Mouse (Mus musculus): Measurements from ENCODE around the gene Mxi1. TPM values are rescaled to one million over a fixed set of nuclear protein-coding genes. Genes with fewer than 3 reads are reported as not detected.

The Mxi1 gene
- total RNA-seq, 2 experiments from 2014 or later, result 31.0 to 31.7 TPM

DNA sequence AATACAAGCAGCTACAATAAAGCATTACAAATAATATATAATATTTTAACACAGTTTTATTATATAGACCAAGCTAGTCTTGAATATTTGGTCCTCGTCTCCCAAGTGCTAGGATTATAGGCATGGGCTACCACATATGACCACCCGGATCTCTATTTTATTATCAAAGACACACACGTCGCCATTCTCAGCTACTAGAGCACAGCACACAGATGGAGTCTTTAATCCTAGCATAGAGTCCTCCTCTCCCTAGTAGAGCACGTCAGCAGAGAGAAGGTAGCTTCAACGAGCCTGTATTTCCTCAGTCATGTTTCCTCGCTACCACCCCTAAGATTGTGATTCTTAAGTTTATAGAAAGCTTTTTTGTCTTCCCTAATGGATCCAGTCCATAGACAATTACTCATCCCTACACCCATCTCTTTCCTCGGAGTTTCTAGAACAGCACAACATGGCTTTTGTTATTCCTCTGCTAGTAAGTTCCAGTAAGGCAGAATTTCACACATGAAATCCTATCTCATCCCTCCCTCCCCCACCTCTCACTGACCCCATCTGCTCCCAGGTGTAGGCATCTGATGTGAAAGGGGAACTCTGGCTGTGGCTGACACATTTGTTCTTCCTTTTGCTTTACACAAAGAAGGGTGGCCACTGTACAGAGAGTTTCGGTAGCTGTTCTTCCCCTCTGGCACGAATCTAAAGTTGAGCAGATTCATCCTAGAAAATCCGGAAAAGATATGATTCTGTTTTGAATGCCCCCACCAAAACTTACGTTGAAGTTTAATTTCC, 87.3 kb downstream of the Mxi1 start:
- DNase-seq, result no peak

DNA sequence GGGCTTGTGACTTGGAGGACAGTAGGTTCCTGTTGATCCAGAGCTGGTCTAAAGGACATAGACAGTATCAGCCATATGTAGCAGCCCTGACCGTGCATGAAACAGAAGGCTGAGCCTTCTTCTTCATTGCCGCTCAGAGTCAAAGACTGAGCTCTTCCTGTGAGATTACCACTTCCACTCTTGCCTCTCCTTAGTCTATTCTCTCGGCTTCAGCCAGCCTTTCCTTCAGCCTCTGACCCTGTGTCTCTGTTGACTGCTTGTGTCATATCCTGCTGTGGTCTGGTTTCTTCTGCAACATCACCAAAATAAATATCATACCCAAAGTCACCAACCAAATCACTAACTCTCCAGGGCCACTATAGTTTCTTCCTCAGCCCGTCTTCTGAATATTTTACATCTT, 88.9 kb downstream of the Mxi1 start:
- DNase-seq, result no peak

DNA sequence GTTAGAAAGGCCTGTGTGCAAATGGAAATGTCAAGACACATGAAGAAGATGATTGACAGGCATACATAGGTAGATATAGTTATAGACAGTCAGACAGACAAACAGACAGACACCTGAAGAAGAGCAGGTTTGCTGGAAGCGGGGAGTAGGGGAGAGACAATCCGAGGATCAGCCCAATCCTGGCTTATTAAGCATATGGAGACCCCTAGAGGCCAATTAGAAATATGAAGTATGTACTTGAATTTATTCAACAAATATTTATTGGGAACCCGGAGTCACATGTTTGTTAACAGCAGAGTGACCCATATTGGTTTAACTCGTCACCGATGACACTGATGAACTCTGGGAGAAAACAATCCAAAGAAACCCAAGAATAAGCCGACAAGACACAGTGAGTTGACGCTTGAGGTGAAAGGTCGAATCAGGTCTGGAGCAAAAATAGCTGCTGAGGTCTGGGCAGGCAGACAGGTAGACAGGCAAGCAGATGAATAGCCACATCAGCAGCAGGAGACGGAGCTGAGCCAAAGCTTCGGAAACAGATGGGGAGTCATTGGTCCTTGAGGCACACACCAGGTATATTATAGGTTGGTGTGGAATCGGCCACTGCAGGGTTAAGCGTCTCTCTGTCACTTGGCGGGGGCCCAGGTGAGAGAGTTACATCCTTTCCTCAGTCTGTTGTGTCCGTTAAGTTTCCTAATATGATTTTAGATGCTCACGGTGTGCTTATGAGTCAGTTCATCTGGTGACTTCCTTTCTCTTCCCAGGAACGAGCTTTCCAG, 90.2 kb downstream of the Mxi1 start:
- DNase-seq, result no peak

DNA sequence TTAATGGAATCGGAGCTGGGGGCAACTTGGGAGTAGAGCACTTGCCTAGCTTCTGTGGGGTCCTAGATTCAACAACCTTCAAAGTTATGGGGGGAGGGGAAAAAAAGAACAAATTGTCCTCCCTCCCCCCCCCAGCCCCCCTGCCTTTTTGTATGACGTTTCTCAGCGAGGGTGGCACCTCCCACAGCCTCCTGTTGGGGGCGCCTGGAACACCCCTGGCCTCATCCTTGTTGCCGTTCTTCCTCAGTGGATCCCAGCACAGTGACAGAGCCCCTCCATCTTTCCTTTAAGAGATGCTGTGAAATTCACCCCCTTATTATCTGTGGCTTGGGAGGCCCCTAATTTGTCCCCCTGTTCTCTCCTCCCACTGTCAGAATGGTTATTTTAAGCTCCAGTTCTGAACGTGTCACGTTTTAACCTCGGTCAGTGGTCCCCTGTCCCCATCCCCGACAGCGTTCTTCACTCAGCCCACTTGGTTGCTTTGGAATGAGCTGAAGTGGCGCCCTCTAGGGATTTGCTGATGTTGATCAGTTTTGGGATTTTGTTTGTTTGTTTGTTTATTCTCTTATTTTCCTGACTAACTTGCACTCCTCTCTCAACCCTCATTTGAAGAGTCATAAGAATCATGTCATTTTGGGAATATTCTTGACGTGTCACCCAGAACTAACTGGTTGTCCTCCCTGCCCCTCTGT, 92.6 kb downstream of the Mxi1 start:
- DNase-seq, result no peak

DNA sequence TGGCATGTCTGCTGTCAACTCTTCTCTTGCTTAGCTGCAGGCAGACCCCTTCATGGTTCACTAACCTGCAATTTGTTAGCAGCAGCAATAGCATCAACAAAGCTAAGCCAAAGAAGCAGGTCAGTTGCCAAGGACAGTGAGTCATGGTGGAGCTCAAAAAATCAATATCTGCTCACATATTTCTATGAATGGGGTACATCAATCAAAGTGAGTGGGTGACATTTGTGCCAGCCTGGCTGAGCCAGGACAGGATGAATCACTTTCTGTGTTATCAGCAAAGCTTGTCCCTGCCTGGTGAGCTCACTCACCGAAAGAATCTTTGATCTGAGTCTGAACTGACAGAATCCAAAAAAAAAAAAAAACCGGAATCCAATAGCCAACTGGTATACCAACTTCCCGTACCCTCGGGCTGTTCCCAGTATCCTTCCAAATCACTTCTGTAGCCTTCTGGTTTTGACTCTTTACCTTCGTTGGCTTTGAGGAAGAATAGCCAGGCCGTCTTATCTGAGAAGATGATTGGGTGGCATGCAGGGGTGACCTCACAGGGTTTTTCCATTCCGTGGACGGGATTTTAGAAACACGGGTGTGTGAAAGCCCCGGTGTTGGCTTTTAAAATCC, 94.0 kb downstream of the Mxi1 start:
- peak; percentile 73 for DNase-seq

DNA sequence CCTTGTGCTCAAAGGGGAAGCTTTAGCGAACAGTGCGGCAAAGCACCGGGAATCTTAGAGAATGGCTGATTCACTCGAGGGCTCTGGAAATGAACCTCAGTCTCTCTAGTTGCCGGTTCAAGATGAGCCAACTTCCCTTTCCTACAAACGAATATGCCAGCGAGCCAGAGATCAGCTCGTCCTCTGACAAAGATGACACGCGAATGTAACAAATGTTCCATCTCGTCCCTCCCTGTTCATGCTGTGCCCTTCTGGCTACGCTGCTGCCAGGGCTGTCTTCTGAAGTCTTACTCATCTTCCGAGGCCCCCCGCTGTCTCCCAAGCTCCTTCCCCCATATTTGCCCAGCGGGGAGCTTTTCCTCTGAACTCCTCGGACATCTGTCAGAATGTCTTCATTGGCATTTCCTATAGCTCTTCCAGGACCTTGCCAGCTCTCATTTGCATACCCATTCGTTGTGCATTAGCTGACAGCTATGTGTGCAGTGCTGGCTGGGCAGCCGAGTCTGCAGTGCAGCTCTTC, 94.6 kb downstream of the Mxi1 start:
- peak; percentile 41 for DNase-seq

DNA sequence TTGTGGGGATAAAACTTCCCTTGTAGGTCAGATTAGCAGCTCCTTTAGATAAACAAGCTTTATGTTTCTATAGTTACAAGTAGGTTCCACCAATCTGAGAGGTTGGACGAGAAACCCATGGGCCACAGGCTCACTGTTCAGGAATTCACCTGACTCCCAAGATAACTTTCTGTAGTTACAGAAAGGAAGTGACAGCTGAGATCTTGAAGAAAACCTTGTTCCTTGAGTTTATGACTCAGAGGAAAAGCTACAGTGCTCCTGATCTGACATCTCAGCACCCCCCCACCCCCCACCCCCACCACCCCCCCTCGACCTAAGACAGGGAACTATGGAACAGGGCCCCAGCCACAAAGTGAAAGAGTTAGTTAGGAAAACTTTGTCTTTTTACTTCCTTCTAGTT, 95.5 kb downstream of the Mxi1 start:
- DNase-seq, result no peak

DNA sequence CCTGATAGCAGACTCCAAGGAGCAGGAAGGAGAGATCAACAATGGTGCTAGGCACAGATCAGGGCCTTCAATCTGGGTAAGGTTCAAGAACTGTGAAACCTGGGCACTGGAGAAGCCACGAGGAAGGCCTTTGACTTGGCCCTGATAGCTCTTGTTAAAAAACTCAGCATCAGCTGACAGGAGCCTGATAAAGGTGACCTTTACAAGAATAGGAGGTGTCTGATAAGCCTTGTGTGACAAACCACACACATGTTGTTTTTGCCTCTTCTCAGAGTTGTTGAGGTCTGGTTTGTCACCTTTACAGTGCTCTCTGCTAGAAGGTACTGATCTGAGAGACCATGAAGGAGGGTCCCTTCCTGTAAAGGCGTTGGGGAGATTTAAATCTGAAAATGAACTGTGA, 97.0 kb downstream of the Mxi1 start:
- DNase-seq, result no peak

DNA sequence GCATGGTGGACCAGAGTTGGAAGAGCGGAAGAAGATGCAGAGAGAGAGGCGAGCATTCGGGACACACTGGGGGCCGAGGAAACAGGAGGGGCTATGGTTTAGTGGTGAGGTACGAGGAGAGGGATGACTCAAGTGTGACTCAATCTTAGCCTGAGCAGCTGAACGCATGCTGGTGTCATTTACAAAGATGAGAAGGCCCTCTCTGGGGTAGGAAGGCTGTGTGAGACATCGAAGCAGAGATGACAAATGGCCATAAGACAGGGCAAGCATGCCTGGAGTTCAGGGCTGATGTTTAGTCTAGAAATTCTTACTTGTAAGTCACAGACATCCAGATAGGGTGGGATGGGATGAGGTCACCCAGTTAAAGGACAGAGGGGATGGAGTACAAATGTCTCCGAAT, 98.1 kb downstream of the Mxi1 start:
- peak; percentile 36 for DNase-seq

DNA sequence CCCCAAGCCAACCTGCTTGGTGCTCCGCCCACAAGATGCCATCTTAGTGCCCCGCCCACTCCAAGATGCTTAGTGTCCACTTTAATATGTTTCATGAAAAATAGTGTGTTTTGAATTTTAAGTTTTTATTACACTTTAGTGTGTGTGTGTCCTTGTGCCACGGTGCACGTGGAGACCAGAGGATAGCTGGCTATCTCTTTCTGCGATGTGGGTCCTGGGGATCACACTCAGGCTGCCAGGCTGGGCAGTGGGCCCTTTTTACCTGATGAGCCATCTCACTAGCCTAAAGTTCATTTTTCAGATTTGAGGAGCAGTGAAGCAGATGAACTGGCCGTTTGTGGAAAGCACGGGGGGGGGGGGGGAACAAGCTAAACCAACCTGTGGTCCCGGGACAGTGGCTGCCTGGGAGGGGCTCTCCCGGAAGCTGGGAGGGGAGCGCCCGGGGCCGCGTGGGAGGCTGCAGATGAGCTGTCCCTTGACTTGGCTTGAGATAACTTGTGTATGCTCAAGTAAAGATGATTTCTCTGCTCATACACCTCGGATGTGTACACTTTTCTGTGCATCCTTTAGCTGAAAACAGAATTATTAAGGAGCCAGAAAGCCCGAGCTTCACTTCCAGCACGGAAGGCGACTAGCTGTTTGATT, 99.5 kb downstream of the Mxi1 start:
- no peak for DNase-seq

DNA sequence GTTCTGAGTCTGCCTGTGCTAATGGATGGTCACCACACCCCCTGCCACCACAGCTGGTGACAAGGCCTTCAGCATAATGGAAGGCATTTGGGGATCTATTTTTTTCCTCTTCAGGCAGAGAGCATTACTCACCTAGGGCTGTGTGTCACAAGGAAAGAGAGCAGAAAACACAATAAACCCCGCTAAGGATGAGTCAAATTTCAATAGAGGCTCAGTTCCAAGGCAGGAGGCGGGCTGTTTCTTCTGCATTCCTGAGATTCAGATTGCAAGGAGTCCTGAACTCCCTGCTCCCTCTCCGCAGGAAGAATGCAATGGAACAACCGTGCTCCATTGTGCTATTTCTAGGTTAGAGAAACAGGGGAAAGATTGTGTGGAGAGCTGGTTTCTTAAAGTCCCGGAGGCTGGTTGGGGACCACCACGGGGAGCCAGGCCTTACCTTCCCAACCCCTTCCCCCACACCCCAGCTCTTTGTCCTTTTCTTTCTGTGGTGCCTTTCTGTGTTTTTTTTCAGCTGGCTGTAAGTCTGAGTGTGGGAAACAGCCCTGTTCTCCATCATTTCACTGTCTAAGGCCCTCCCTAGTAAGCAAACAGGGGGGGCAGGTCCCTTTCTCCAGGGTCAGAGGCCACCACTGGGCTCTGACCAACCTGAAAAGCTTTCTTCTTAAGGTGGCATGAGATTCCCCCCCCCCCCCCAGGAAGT, 102.0 kb downstream of the Mxi1 start:
- DNase-seq, result no peak

DNA sequence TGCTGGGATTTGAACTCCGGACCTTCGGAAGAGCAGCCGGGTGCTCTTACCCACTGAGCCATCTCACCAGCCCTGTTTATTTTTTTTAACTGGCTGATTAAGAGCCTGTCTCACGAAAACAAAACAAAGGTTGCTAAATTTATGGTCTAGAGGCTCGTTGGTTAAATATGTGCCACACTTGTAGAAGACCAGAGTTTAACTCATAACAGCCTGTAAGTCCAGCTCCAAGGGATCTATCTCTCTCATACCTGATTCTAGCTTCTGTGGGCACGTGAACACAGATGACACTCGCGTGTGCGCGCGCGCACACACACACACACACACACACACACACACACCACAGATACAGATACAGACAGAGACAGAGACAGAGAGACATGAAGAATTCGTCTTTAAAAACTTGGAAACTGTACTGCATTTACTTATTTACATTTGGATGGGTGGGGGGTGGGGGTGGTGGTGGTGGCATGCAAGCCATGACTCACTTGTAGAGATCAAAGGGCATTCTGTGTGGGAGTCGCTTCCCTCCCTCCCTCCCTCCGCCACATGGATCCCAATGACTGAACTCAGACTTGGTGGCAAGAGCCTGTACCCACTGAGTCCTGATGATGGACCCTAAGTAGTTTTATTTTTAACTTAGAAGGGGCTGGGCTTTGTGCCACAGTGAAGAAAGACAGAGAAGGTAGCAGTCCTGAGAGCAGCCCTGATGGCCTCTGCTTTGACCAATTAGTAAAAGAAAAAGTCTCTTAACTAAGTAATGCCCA, 103.5 kb downstream of the Mxi1 start:
- no peak for DNase-seq

DNA sequence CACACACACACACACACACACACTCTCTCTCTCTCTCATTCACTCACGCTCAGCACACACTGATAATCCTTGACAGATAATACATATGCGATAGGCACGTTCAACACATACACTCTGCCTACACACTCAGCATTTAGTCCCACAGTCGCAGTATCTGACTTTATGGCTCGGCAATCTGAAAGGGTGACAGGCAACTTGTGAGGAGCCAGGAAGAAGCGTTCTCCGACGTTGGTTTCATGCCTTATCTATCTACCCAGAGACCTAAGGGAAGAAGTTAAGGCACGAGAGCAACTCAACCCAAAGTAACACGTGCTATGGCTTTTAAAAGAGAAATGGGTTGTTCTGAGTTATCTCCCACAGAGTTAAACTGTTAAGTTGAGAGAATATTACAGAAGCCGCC, 104.3 kb downstream of the Mxi1 start:
- DNase-seq, result no peak

DNA sequence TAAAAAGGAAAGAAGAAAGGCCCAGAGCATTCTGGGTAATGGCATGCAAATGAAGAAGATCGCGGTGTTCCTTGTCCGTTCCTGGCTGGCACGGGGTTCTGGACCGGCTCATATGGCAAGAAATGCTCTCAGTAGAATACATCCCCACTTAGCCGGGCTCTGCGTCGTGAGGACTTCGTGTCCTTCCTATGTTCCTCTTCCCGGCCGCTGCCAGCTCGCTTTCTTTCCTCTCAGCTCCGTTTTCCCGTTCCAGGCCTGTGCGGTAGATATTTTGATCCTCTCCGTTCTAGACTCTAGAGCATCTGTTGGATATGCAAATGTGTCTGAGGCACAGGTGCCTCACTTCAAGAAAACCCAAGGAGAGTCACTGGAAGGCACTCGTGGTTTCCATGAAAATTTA, 104.9 kb downstream of the Mxi1 start:
- DNase-seq, result no peak

DNA sequence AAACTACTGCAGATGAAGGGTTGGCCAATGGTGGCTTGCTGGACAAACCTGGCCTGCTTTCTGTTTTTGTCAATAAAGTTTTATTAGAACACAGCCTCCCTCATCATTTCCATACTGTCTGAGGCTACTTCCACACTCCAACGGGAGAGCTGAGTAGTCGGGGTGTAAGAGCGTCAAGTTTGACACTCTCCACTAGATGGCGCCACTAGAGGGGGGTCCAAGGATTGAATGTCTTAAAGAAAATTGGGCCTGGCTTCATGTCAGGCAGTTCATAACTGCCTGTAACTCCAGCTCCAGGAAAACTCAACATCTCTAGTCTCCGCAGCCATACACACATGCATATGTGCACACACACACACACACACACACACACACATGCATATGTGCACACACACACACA, 109.5 kb downstream of the Mxi1 start:
- peak; percentile 80 for DNase-seq

DNA sequence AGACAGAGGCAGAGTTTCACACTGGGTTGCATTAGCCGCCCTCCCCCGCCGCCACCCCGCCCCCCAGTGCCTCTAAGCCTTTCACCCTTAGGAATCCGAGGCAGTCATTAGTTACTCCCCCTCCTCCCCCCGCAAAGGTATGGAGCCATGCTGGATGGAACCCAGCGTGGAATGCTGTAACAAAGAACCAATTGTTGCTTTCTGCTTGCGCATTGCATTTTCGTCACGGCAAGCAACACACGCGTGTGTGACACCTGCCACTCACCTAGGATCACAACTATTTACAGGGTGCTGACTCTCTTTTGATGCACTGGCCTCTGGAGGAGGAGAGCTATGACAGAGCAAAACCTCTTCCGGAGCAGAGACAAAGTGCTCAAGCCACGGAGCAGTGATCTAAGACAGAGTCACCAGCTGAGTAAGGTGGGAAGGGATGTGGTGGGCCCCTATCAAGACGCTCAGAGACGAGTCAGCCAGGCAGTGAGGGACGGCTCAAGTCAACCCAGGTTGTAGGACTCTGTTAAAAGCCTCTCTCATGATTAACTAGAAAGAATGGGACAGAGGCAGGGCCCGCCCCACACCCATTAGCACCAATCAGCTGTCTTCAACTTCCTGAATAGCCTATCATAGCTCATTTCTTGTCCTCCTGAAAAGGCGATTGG, 110.7 kb downstream of the Mxi1 start:
- DNase-seq, result peak; percentile 83

DNA sequence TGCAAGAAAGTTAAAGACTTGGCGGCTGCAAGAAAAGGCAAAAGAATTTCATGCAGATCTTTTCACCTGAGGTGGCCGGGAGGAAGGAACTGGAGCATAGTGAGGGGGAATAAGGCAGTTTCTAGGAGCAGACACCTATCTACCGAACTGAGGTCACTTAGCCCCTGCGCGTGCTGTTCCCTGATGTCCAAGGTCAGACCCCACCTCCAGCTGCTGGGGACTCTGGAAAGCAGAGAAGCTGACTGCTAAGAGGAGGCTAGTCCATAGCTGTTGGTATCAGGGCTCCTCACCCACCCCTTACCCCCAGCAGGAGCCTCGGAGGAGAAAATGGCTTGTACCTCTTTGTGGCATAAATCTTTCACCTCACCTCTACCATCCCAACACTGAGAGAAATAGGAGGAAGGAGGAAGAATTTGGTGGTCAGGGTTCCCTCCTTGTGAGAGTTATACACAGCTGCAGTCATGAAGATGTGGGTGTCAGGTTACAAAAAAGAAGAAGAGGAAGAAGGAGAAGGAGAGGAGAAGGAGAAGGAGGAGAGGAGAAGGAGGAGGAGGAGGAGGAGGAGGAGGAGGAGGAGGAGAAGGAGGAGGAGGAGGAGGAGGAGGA, 111.4 kb downstream of the Mxi1 start:
- no peak for DNase-seq

DNA sequence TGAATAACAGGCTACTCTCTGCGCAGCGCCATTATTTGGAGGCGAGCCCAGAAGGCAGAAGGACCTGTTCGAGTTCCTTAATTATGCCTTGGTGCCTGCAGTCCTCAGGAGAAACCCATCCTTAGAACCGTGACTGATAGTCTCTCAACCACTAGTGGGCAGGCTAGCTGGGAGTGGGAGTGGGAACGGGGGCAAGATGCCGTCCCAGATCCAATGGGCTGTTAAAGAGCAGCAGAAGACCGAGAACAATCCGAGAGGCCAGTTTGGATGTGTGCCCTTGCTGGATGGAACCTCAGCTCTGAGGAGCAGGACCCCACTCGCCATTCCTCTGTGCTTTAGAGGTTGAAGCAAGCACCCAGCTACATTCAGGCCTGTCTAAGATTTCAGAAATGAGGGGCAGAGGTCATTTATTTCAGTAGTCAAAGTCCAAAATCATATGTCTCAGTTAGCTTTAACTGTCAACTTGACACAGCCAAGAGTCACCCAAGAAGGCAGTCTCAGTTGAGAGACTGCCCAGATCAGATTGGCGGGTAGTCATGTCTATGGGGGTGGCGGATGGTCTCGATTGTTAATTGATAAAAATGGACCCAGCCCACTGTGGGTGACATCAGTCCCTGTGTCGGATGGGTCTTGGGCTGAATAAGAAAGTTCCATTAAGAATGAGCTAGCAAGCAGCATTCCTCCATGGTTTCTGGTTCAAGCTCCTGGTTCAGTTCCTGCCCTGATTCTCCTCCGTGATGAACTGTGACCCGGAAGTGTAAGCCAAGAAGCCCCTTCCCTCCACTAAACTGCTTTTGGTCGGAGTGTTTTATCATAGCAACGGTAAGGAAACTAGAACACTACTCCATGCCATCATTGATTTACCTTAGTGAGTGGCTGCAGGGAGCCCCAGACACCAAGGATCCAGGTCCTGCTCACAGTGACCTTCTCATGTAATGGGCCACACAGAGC, 112.3 kb downstream of the Mxi1 start:
- DNase-seq, result no peak

Measured in adrenal gland, postnatal 10 days (tissue).